Mouse (Mus musculus) kidney, embryonic 14.5 days (tissue): ENCODE data around the gene Car7. TPM values are rescaled to one million over a fixed set of nuclear protein-coding genes. Genes with fewer than 3 reads are reported as not detected.

Source experiments
- ATAC-seq: fragments of 200-750 bp; cut with Nextera tagmentation; 2 replicates; pipeline ENCODE4 v1.8.0; 2017; ENCODE audit warnings: moderate number of reproducible peaks, mild to moderate bottlenecking, moderate TSS enrichment, moderate library complexity; ENCODE audit not compliant: low FRiP score, low TSS enrichment
- H3K27ac ChIP-seq: fragments of 300-500 bp; sonication (generic); 2 replicates; pipeline ENCODE4 v1.5.1; 2014; ENCODE audit warnings: low read depth, mild to moderate bottlenecking, low read length, moderate library complexity, mixed read lengths
- H3K27me3 ChIP-seq: fragments of 300-500 bp; sonication (generic); 2 replicates; pipeline ENCODE4 v1.6.1; 2014; ENCODE audit warnings: mild to moderate bottlenecking, low read length; ENCODE audit not compliant: control insufficient read depth, insufficient read depth
- H3K36me3 ChIP-seq: fragments of 300-500 bp; sonication (generic); 2 replicates; pipeline ENCODE4 v1.6.1; 2014; ENCODE audit warnings: low read length, mixed read lengths; ENCODE audit not compliant: control insufficient read depth, insufficient read depth
- H3K4me1 ChIP-seq: fragments of 300-500 bp; sonication (generic); 2 replicates; pipeline ENCODE4 v1.6.1; 2014; ENCODE audit warnings: low read length, mixed read lengths; ENCODE audit not compliant: control insufficient read depth, insufficient read depth
- H3K4me2 ChIP-seq: fragments of 300-500 bp; sonication (generic); replicated peaks from 2 replicates; pipeline ENCODE4 v1.6.1; 2014; ENCODE audit warnings: low read depth, mild to moderate bottlenecking, low read length
- H3K4me3 ChIP-seq: fragments of 300-500 bp; sonication (generic); 2 replicates; pipeline ENCODE4 v1.5.1; 2014; ENCODE audit warnings: mild to moderate bottlenecking, low read length
- H3K9ac ChIP-seq: fragments of 300-500 bp; sonication (generic); 2 replicates; pipeline ENCODE4 v1.6.1; 2014; ENCODE audit warnings: low read depth, mild to moderate bottlenecking, low read length, moderate library complexity
- H3K9me3 ChIP-seq: fragments of 300-500 bp; sonication (generic); 2 replicates; pipeline ENCODE4 v1.6.1; 2016; ENCODE audit warnings: low read length; ENCODE audit not compliant: control insufficient read depth
- WGBS: fragments of 180-500 bp; shearing (Covaris S2); extraction: QIAGEN DNeasy Blood & Tissue Kit; methylation state at CpG from one replicate; pipeline ENCODE4 v1.1.7; 2014; 5-methylcytosine and 5-hydroxymethylcytosine counted together
- polyA plus RNA-seq: library from polyadenylated mRNA; unstranded; fragments of >200 nt; fragmentation: Nextera tagmentation; extraction: Ambion mirVana; gene quantifications from 2 replicates; pipeline ENCODE4 v1.2.1, GENCODE M21; 2014

Car7 gene
- polyA plus RNA-seq, 1 experiment from 2014 or later: 1.3 TPM

DNA sequence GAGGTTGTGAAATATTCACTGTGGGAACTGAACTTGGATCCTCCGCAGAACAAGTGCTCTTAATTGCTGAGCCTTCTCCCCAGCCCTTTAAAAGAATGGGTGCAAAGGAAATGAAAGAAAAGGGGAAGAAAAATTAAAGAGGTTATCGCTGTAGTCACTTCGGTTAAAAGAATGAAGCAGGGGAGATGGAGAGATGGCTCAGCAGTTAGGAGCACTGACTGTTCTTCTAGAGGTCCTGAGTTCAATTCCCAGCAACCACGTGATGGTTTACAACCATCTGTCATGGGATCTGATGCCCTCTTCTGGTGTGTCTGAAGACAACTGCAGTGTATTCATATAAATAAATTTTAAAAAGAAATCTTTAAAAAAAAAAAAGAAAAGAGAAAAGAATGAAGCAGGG lies 1.5 kb downstream of the Car7 start:
- Histone ChIP-seq H3K4me1 (peaks cover 8% of the 10 kb centered on the region; the same call in 1 of the 2 replicates), H3K9me3 (no peaks in the 10 kb centered on the region), H3K27me3 (peaks cover 22% of the 10 kb centered on the region), H3K9ac (no peak overlapping the region), H3K27ac (no peak overlapping the region), H3K36me3 (no peaks in the 10 kb centered on the region), H3K4me3 (no peak overlapping the region), H3K4me2 (no peak overlapping the region)
- WGBS: 85% methylated on average over 4 of the region's 4 CpGs
- no peak for ATAC-seq

DNA sequence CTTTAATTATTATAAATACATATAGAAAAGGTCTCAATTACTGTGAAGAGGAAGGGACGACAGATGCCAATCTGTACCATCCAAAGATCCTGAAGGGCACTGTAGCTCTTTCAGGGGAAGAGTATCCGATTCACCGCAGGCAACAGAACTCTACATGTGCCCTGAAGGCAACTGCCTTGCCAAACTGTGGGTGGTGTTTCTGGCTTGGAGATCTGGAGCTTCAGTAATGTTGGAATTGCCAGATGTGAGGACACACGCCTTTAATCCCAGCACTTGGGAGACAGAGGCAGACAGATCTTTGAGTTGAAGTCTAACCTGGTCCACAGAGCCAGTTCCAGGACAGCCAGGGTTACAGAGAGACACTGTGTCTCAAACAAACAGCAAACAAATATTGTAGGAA lies 4.4 kb downstream of the Car7 start:
- no peak overlapping the region for H3K9ac ChIP-seq
- whole genome bisulfite sequencing: 91% methylated on average over 4 of the region's 4 CpGs
- no peaks in the 10 kb centered on the region for H3K36me3 ChIP-seq
- ATAC-seq: no peak
- H3K4me3 ChIP-seq: no peak overlapping the region
- no peak overlapping the region for H3K4me2 ChIP-seq
- H3K27ac ChIP-seq: no peak overlapping the region
- H3K27me3 ChIP-seq: peaks cover 49% of the 10 kb centered on the region
- H3K4me1 ChIP-seq: peaks cover 7% of the 10 kb centered on the region; the same call in 1 of the 2 replicates
- no peaks in the 10 kb centered on the region for H3K9me3 ChIP-seq

DNA sequence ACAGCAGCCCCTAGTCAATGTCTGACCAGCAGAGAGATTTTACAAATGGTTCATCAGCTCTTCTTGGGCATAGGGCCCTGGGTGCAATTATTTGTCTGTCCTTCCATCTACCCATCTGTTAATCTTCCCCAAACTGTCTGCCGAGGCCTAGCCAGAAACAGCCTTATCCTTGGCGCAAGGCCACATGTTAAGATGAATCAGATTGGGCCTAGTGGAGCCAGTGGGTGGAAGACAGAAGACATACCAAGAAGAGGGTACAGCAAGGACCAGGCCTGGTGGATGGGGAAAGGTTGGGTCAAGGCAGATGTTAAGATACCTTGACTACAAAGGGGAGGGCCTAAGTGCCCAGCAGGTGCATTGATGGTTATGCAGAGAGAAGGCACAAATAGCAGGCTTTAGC lies 5.1 kb downstream of the Car7 start:
- no peak for ATAC-seq
- WGBS: 89% methylated on average over 2 of the region's 2 CpGs
- H3K9ac ChIP-seq: no peak overlapping the region
- no peaks in the 10 kb centered on the region for H3K9me3 ChIP-seq
- H3K27ac ChIP-seq: no peak overlapping the region
- H3K27me3 ChIP-seq: peaks cover 49% of the 10 kb centered on the region
- peaks cover 7% of the 10 kb centered on the region; the same call in 1 of the 2 replicates for H3K4me1 ChIP-seq
- no peaks in the 10 kb centered on the region for H3K36me3 ChIP-seq
- H3K4me2 ChIP-seq: no peak overlapping the region
- H3K4me3 ChIP-seq: no peak overlapping the region

GRCm38 (mm10) chr8:104540238-104540637 lies 5.7 kb downstream of the Car7 start:
- whole genome bisulfite sequencing: 39% methylated on average over 7 of the region's 7 CpGs
- Histone ChIP-seq H3K4me2 (peak overlapping the region; percentile 96), H3K9me3 (no peaks in the 10 kb centered on the region)

GRCm38 (mm10) chr8:104540710-104541514 lies 6.4 kb downstream of the Car7 start:
- Histone ChIP-seq H3K9me3 (no peaks in the 10 kb centered on the region), H3K4me3 (peak overlapping the region; percentile 52), H3K27ac (no peak overlapping the region), H3K9ac (peak overlapping the region; percentile 51), H3K4me2 (peak overlapping the region; percentile 96), H3K4me1 (peaks cover 7% of the 10 kb centered on the region; the same call in 1 of the 2 replicates), H3K27me3 (peaks cover 49% of the 10 kb centered on the region), H3K36me3 (no peaks in the 10 kb centered on the region)
- under 1% methylated on average over 68 of the region's 76 CpGs for WGBS
- peak; percentile 69 for ATAC-seq

More at GRCm38 (mm10) chr8:104540238-104540637, 5.7 kb downstream of the Car7 start:
- peaks cover 7% of the 10 kb centered on the region; the same call in 1 of the 2 replicates for H3K4me1 ChIP-seq
- H3K9ac ChIP-seq: no peak overlapping the region
- no peak overlapping the region for H3K27ac ChIP-seq
- H3K27me3 ChIP-seq: peaks cover 49% of the 10 kb centered on the region
- H3K36me3 ChIP-seq: no peaks in the 10 kb centered on the region
- H3K4me3 ChIP-seq: peak overlapping the region; percentile 52
- ATAC-seq: 0 out of 2 replicates have a peak, but pooled peaks have one; percentile 24

DNA sequence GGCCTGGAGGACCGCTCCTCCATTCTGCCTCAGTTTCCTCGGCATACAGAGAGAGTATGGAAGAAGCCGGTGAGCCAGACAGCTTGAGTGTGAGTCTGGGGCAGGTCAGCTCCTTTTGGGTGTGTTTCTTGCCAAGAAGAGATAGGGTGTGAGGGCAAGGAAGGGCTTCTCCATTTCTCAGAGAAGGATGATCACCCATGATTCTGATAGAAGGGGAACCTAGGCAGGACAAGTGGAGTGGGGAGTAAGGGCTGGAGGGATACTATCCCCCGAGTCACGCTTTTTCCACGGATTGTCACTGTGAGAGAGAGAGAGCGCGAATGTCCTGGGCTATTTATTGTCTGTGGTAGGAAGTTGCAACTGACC lies 7.0 kb downstream of the Car7 start:
- Histone ChIP-seq H3K9me3 (no peaks in the 10 kb centered on the region), H3K27ac (no peak overlapping the region), H3K27me3 (peaks cover 49% of the 10 kb centered on the region), H3K36me3 (no peaks in the 10 kb centered on the region), H3K4me1 (peaks cover 7% of the 10 kb centered on the region; the same call in 1 of the 2 replicates), H3K9ac (peak overlapping the region; percentile 51; the same call in 1 of the 2 replicates), H3K4me3 (peak overlapping the region; percentile 52), H3K4me2 (peak overlapping the region; percentile 96)
- ATAC-seq: no peak
- 13% methylated on average over 8 of the region's 8 CpGs for WGBS

DNA sequence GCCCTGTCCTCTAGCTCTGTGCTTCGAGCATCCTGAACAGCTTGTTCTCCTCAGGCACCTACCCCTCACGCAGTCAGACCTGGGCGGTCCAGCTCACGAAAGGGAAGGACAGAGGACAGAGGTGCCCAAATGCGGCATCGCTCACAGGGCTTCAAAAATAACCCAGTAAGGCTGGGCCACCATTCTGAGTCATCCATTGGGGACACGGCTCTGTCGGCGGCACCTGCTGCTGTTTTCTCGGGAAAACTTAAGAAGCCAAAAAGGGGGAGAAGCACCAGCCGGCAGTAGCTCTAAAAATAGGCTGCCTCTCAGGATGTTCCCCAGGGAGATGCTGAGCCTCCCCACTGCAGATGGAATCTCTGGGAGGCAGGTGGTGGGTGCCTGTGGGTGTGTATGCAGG lies 7.7 kb downstream of the Car7 start:
- Histone ChIP-seq H3K4me2 (no peak overlapping the region), H3K9me3 (no peaks in the 10 kb centered on the region), H3K9ac (no peak overlapping the region), H3K27ac (no peak overlapping the region), H3K36me3 (no peaks in the 10 kb centered on the region), H3K4me3 (no peak overlapping the region), H3K27me3 (peaks cover 49% of the 10 kb centered on the region), H3K4me1 (peaks cover 7% of the 10 kb centered on the region; the same call in 1 of the 2 replicates)
- 10% methylated on average over 11 of the region's 11 CpGs for WGBS
- ATAC-seq: no peak

GRCm38 (mm10) chr8:104543440-104544045 lies 9.1 kb downstream of the Car7 start:
- peaks cover 7% of the 10 kb centered on the region; the same call in 1 of the 2 replicates for H3K4me1 ChIP-seq
- H3K4me3 ChIP-seq: no peak overlapping the region
- no peak overlapping the region for H3K9ac ChIP-seq
- no peak for ATAC-seq
- H3K4me2 ChIP-seq: no peak overlapping the region
- no peaks in the 10 kb centered on the region for H3K9me3 ChIP-seq
- no peak overlapping the region for H3K27ac ChIP-seq
- WGBS: 82% methylated on average over 8 of the region's 8 CpGs
- peaks cover 49% of the 10 kb centered on the region for H3K27me3 ChIP-seq
- no peaks in the 10 kb centered on the region for H3K36me3 ChIP-seq

GRCm38 (mm10) chr8:104555191-104555590 lies 20.7 kb downstream of the Car7 start:
- WGBS: 83% methylated on average over 4 of the region's 4 CpGs
- no peak for ATAC-seq

More at GRCm38 (mm10) chr8:104555191-104555590, 20.7 kb downstream of the Car7 start:
- Histone ChIP-seq H3K9me3 (no peaks in the 10 kb centered on the region), H3K27me3 (no peaks in the 10 kb centered on the region), H3K4me1 (no peaks in the 10 kb centered on the region), H3K36me3 (no peaks in the 10 kb centered on the region), H3K9ac (no peak overlapping the region), H3K4me2 (no peak overlapping the region), H3K4me3 (no peak overlapping the region), H3K27ac (no peak overlapping the region)
